Mouse (Mus musculus): ENCODE data around the gene Plod3. TPM values are rescaled to one million over a fixed set of nuclear protein-coding genes. Genes with fewer than 3 reads are reported as not detected.

Gene Plod3
- polyA plus RNA-seq, 1 experiment: 15.3 TPM

DNA sequence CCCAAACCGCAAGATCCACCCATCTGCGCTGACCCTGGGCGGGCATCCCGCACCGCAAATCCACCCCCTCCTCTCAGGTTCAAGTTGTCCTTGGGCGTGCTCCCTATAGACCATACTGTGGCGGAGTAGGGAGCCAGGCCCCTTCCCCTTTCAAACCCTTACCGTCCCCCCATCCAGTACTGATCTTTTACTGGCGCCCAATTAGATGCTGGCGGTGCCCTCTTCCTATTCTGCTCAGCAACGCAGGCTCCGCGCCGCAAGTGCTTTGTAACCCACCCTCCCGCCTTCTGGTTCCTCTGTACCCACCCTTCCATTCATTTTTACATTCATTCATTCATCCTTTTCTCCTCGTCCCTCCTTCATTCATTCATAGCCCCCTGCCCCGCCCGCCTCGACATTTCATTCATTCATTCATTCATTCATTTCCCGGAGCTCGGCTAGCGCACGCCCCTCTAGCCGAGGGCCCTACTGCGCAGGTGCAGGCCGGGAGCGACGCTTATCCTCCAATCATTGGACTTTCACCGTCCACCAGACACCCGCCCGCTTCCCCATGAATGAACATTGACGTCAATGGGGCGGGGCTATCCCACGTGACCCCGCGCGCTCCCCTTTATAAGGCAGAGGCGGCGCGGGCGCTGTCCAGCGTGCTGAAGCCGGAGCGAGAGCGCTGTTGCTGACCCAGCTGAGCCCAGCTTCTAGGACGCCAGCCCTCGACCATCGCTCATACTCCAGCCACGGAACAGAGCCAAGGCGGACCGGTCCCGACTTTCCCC, 43.0 kb downstream of the Plod3 start:
- Histone ChIP-seq H3K4me3 (ENCODE audit: control insufficient read depth, low read depth, low read length) (peak overlapping the region; percentile 21), H3K36me3 (ENCODE audit: control insufficient read depth, insufficient read depth, low read length) (no peaks in the 10 kb centered on the region), H3K27ac (ENCODE audit: control insufficient read depth, insufficient read depth, low read depth, low read length) (no peak overlapping the region), H3K4me1 (ENCODE audit: control insufficient read depth, insufficient read depth, low read length) (peaks cover 39% of the 10 kb centered on the region), H3K27me3 (ENCODE audit: control insufficient read depth, insufficient read depth, low read length) (0 out of 2 replicates have a peak, but pooled peaks cover 2% of the 10 kb centered on the region)
- TF ChIP-seq POLR2A (IDR thresholded peaks at IDR 0.05; ENCODE audit: control insufficient read depth, low read depth, low read length): no peak
- TF ChIP-seq CTCF (IDR thresholded peaks at IDR 0.05; ENCODE audit: control insufficient read depth, insufficient read depth, insufficient replicate concordance, low read depth, low read length): no peak

DNA sequence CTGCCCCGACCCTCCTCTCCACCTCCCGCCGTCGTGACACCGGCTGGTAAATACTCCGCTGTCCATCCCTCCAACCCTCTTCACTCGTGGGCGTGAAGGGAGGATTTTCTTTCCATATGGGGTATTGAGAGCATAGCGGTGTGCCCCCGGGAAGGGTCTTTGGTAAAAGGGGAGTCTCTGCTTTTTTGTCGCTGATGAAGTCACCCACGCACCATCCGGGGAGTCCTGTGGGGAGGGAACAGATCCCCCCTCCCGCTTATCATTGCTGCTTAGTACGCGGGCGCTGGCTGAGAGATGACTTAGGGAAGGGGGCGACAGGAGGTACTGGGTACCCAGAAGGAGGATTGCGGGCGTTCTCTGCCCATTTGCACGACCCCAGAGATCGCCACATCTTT, 43.6 kb downstream of the Plod3 start:
- H3K36me3 ChIP-seq (ENCODE audit: control insufficient read depth, insufficient read depth, low read length): no peaks in the 10 kb centered on the region
- no peak overlapping the region for H3K27ac ChIP-seq (ENCODE audit: control insufficient read depth, insufficient read depth, low read depth, low read length)
- 0 out of 2 replicates have a peak, but pooled peaks cover 2% of the 10 kb centered on the region for H3K27me3 ChIP-seq (ENCODE audit: control insufficient read depth, insufficient read depth, low read length)
- peak overlapping the region; percentile 21 for H3K4me3 ChIP-seq (ENCODE audit: control insufficient read depth, low read depth, low read length)
- peaks cover 34% of the 10 kb centered on the region for H3K4me1 ChIP-seq (ENCODE audit: control insufficient read depth, insufficient read depth, low read length)
- TF ChIP-seq CTCF (IDR thresholded peaks at IDR 0.05; ENCODE audit: control insufficient read depth, insufficient read depth, insufficient replicate concordance, low read depth, low read length) (no peak), POLR2A (IDR thresholded peaks at IDR 0.05; ENCODE audit: control insufficient read depth, low read depth, low read length) (no peak)

- H3K27ac ChIP-seq (ENCODE audit: control insufficient read depth, insufficient read depth, low read depth, low read length): no peak overlapping the region
- peaks cover 34% of the 10 kb centered on the region for H3K4me1 ChIP-seq (ENCODE audit: control insufficient read depth, insufficient read depth, low read length)
- peak overlapping the region; percentile 17 for H3K4me3 ChIP-seq (ENCODE audit: control insufficient read depth, low read depth, low read length)
- 0 out of 2 replicates have a peak, but pooled peaks cover 2% of the 10 kb centered on the region for H3K27me3 ChIP-seq (ENCODE audit: control insufficient read depth, insufficient read depth, low read length)
- H3K36me3 ChIP-seq (ENCODE audit: control insufficient read depth, insufficient read depth, low read length): no peaks in the 10 kb centered on the region
- no peak for TF ChIP-seq CTCF (IDR thresholded peaks at IDR 0.05; ENCODE audit: control insufficient read depth, insufficient read depth, insufficient replicate concordance, low read depth, low read length)
- no peak for TF ChIP-seq POLR2A (IDR thresholded peaks at IDR 0.05; ENCODE audit: control insufficient read depth, low read depth, low read length)
Measured at GRCm38 (mm10) chr5:137031076-137032032, 44.5 kb downstream of the Plod3 start.

DNA sequence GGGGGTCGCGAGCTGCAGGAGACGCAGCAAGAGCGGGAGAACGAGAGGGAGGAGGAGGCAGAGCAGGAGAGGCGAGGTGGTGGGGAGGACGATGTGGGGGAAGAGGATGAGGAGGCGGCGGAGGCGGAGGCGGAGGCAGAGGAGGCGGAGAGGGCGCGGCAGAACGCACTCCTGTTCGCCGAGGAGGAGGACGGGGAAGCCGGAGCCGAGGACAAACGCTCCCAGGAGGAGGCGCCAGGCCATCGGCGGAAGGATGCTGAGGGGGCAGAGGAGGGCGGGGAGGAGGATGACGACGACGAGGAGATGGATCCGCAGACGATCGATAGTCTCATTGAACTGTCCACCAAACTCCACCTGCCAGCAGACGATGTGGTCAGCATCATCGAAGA, 45.2 kb downstream of the Plod3 start:
- H3K36me3 ChIP-seq (ENCODE audit: control insufficient read depth, insufficient read depth, low read length): no peaks in the 10 kb centered on the region
- peak overlapping the region; percentile 17 for H3K4me3 ChIP-seq (ENCODE audit: control insufficient read depth, low read depth, low read length)
- H3K27me3 ChIP-seq (ENCODE audit: control insufficient read depth, insufficient read depth, low read length): 0 out of 2 replicates have a peak, but pooled peaks cover 2% of the 10 kb centered on the region
- peaks cover 34% of the 10 kb centered on the region for H3K4me1 ChIP-seq (ENCODE audit: control insufficient read depth, insufficient read depth, low read length)
- no peak for TF ChIP-seq CTCF (IDR thresholded peaks at IDR 0.05; ENCODE audit: control insufficient read depth, insufficient read depth, insufficient replicate concordance, low read depth, low read length)
- no peak for TF ChIP-seq POLR2A (IDR thresholded peaks at IDR 0.05; ENCODE audit: control insufficient read depth, low read depth, low read length)
- H3K27ac ChIP-seq (ENCODE audit: control insufficient read depth, insufficient read depth, low read depth, low read length): no peak overlapping the region

DNA sequence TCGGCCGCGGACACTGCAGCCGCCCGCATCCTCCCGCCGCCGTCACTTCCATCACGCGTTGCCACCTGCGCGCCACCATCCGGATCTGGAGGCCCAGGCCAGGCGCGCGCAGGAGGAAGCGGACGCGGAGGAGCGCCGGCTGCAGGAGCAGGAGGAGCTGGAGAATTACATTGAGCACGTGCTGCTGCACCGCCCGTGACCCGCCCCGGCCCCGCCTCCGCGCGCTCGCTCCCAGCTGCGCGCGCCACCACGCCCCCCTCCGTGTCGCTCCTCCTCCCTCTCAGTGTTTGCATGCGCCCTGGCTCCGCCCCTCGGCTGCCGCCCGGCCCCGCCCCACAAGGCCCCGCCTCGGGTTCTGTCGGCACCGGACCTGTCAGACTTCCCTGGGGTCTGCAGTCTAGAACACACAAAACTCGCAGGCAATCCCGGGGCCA, 45.8 kb downstream of the Plod3 start:
- TF ChIP-seq POLR2A (IDR thresholded peaks at IDR 0.05; ENCODE audit: control insufficient read depth, low read depth, low read length): no peak
- TF ChIP-seq CTCF (IDR thresholded peaks at IDR 0.05; ENCODE audit: control insufficient read depth, insufficient read depth, insufficient replicate concordance, low read depth, low read length): no peak
- H3K27me3 ChIP-seq (ENCODE audit: control insufficient read depth, insufficient read depth, low read length): 0 out of 2 replicates have a peak, but pooled peaks cover 2% of the 10 kb centered on the region
- H3K36me3 ChIP-seq (ENCODE audit: control insufficient read depth, insufficient read depth, low read length): no peaks in the 10 kb centered on the region
- peak overlapping the region; percentile 19 for H3K4me3 ChIP-seq (ENCODE audit: control insufficient read depth, low read depth, low read length)
- peaks cover 34% of the 10 kb centered on the region for H3K4me1 ChIP-seq (ENCODE audit: control insufficient read depth, insufficient read depth, low read length)
- H3K27ac ChIP-seq (ENCODE audit: control insufficient read depth, insufficient read depth, low read depth, low read length): no peak overlapping the region

- Histone ChIP-seq H3K36me3 (ENCODE audit: control insufficient read depth, insufficient read depth, low read length) (no peaks in the 10 kb centered on the region), H3K27ac (ENCODE audit: control insufficient read depth, insufficient read depth, low read depth, low read length) (no peak overlapping the region), H3K27me3 (ENCODE audit: control insufficient read depth, insufficient read depth, low read length) (no peaks in the 10 kb centered on the region), H3K4me1 (ENCODE audit: control insufficient read depth, insufficient read depth, low read length) (peaks cover 14% of the 10 kb centered on the region), H3K4me3 (ENCODE audit: control insufficient read depth, low read depth, low read length) (no peak overlapping the region)
- TF ChIP-seq CTCF (IDR thresholded peaks at IDR 0.05; ENCODE audit: control insufficient read depth, insufficient read depth, insufficient replicate concordance, low read depth, low read length) (no peak), POLR2A (IDR thresholded peaks at IDR 0.05; ENCODE audit: control insufficient read depth, low read depth, low read length) (no peak)
Measured at GRCm38 (mm10) chr5:137036211-137036610, 49.4 kb downstream of the Plod3 start.

DNA sequence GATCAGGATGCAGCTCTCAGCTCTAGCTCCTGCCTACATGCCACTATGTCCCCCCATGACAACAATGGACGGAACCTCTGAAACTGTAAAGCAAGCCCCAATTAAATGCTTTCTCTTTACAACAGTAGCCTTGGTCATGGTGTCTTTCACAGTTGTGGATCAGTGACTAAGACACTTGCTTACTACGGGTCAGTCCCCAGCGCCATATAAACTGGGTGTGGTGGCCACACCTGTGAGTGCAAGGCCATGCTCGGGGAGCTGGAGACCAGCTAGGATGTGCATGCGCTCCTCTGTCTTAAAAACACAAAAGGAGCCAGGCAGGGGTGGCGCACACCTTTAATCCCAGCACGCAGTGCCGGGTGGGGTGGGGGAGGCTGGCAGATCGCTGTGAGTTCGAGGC, 52.6 kb downstream of the Plod3 start:
- H3K27me3 ChIP-seq (ENCODE audit: control insufficient read depth, insufficient read depth, low read length): no peaks in the 10 kb centered on the region
- no peak for TF ChIP-seq CTCF (IDR thresholded peaks at IDR 0.05; ENCODE audit: control insufficient read depth, insufficient read depth, insufficient replicate concordance, low read depth, low read length)
- no peak for TF ChIP-seq POLR2A (IDR thresholded peaks at IDR 0.05; ENCODE audit: control insufficient read depth, low read depth, low read length)
- H3K4me3 ChIP-seq (ENCODE audit: control insufficient read depth, low read depth, low read length): no peak overlapping the region
- H3K27ac ChIP-seq (ENCODE audit: control insufficient read depth, insufficient read depth, low read depth, low read length): no peak overlapping the region
- no peaks in the 10 kb centered on the region for H3K36me3 ChIP-seq (ENCODE audit: control insufficient read depth, insufficient read depth, low read length)
- H3K4me1 ChIP-seq (ENCODE audit: control insufficient read depth, insufficient read depth, low read length): no peaks in the 10 kb centered on the region
